Mouse (Mus musculus) kidney, embryonic 15.5 days (tissue): ENCODE data around the gene 6030468B19Rik. TPM values are rescaled to one million over a fixed set of nuclear protein-coding genes. Genes with fewer than 3 reads are reported as not detected.
"Not testable (repeated sequence)": the region's sequence is repeated elsewhere in the genome, so short reads cannot be mapped to it uniquely, and the experiment has no call there.

Experiments
- ATAC-seq: fragments of 200-750 bp; cut with Nextera tagmentation; replicated peaks from 2 replicates; pipeline ENCODE4 v1.8.0; 2017; ENCODE audit warnings: moderate TSS enrichment; ENCODE audit not compliant: low FRiP score
- H3K27ac ChIP-seq: fragments of 300-500 bp; sonication (generic); 2 replicates; pipeline ENCODE4 v1.5.1; 2015; ENCODE audit warnings: mild to moderate bottlenecking, inconsistent platforms
- H3K27me3 ChIP-seq: fragments of 300-500 bp; sonication (generic); 2 replicates; pipeline ENCODE4 v1.6.1; 2015; ENCODE audit warnings: inconsistent platforms
- H3K36me3 ChIP-seq: fragments of 300-500 bp; sonication (generic); 2 replicates; pipeline ENCODE4 v1.6.1; 2015; ENCODE audit warnings: inconsistent platforms
- H3K4me1 ChIP-seq: fragments of 300-500 bp; sonication (generic); 2 replicates; pipeline ENCODE4 v1.6.1; 2015; ENCODE audit warnings: inconsistent platforms
- H3K4me2 ChIP-seq: fragments of 300-500 bp; sonication (generic); 2 replicates; pipeline ENCODE4 v1.6.1; 2015; ENCODE audit warnings: moderate library complexity, mild to moderate bottlenecking, inconsistent platforms
- H3K4me3 ChIP-seq: fragments of 300-500 bp; sonication (generic); replicated peaks from 2 replicates; pipeline ENCODE4 v1.5.1; 2015; ENCODE audit warnings: mild to moderate bottlenecking, inconsistent platforms
- H3K9ac ChIP-seq: fragments of 300-500 bp; sonication (generic); 2 replicates; pipeline ENCODE4 v1.6.1; 2015; ENCODE audit warnings: mild to moderate bottlenecking, inconsistent platforms
- H3K9me3 ChIP-seq: fragments of 300-500 bp; sonication (generic); replicated peaks from 2 replicates; pipeline ENCODE4 v1.6.1; 2016; ENCODE audit warnings: inconsistent platforms
- WGBS: fragments of 180-500 bp; shearing (Covaris S2); methylation state at CpG from one replicate; pipeline ENCODE4 v1.1.7; 2015; ENCODE audit warnings: mixed read lengths; 5-methylcytosine and 5-hydroxymethylcytosine counted together
- polyA plus RNA-seq: library from polyadenylated mRNA; unstranded; fragments of >200 nt; fragmentation: Nextera tagmentation; extraction: Ambion mirVana; gene quantifications from 2 replicates; pipeline ENCODE4 v1.2.1, GENCODE M21; 2015

Gene 6030468B19Rik
- polyA plus RNA-seq, 1 experiment from 2014 or later: 1.7 TPM

- not testable (repeated sequence) for H3K27me3 ChIP-seq
Measured at GRCm38 (mm10) chr11:117833509-117833908, 36.0 kb downstream of the 6030468B19Rik start.

DNA sequence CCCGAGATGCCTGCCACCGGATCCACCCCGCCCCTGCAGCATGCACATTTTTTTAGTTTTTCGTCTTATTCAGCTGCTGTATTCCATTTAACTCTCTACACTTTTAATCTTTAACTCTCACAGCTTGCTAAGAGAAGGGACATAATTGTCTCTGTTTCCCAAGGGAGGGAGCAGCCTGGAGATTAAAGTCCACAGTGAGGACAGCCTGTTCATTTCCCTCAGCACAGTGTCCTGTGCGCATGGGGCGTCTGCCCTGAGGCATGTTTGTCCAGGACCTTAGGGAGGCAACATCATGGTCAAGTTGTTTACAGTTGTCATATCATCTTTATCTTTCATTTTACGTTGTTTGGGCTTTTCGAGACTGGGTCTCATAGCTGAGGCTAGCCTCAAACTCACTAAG is 36.6 kb downstream of the 6030468B19Rik start:
- peaks cover 38% of the 10 kb centered on the region for H3K4me1 ChIP-seq
- H3K9ac ChIP-seq: no peak overlapping the region
- H3K9me3 ChIP-seq: no peaks in the 10 kb centered on the region
- 89% methylated on average over 8 of the region's 8 CpGs for WGBS
- H3K4me2 ChIP-seq: no peak overlapping the region
- no peak overlapping the region for H3K4me3 ChIP-seq
- H3K36me3 ChIP-seq: no peaks in the 10 kb centered on the region
- no peaks in the 10 kb centered on the region for H3K27me3 ChIP-seq
- ATAC-seq: no peak
- 0 out of 2 replicates have a peak overlapping the region, but pooled peaks have one; percentile 24 for H3K27ac ChIP-seq

More at GRCm38 (mm10) chr11:117833509-117833908, 36.0 kb downstream of the 6030468B19Rik start:
- WGBS: 86% methylated on average over 5 of the region's 6 CpGs
- not testable (repeated sequence) for H3K4me2 ChIP-seq, H3K9me3 ChIP-seq, H3K36me3 ChIP-seq, H3K4me3 ChIP-seq, H3K9ac ChIP-seq, ATAC-seq
- Histone ChIP-seq H3K27ac (0 out of 2 replicates have a peak overlapping the region, but pooled peaks have one; percentile 48), H3K4me1 (peaks cover 41% of the 10 kb centered on the region)

DNA sequence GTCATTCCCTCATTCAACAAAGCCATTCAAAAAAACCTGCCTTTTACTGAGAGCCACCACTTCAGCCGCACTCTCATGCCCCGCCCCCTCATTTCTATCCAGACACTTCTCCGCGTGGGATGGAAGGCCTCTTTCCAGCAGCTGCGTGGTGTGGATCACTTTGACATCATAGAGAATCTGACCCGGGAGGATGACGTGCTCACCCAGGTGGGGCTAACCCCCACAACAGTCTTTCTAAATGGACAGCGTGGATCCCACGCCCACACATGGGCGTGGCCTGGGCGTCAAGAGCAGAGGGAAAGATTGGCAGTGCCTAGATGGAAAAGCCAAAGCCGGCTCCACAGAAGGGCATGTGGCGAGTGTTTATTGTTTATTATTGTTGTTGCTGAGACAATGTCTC is 38.8 kb downstream of the 6030468B19Rik start:
- H3K36me3 ChIP-seq: no peaks in the 10 kb centered on the region
- WGBS: 26% methylated on average over 13 of the region's 13 CpGs
- no peaks in the 10 kb centered on the region for H3K27me3 ChIP-seq
- no peaks in the 10 kb centered on the region for H3K9me3 ChIP-seq
- H3K9ac ChIP-seq: 0 out of 2 replicates have a peak overlapping the region, but pooled peaks have one; percentile 21
- H3K4me3 ChIP-seq: peak overlapping the region; percentile 19
- peak overlapping the region; percentile 54 for H3K4me2 ChIP-seq
- peaks cover 19% of the 10 kb centered on the region for H3K4me1 ChIP-seq
- ATAC-seq: 0 out of 2 replicates have a peak, but pooled peaks have one; percentile 27
- no peak overlapping the region for H3K27ac ChIP-seq

DNA sequence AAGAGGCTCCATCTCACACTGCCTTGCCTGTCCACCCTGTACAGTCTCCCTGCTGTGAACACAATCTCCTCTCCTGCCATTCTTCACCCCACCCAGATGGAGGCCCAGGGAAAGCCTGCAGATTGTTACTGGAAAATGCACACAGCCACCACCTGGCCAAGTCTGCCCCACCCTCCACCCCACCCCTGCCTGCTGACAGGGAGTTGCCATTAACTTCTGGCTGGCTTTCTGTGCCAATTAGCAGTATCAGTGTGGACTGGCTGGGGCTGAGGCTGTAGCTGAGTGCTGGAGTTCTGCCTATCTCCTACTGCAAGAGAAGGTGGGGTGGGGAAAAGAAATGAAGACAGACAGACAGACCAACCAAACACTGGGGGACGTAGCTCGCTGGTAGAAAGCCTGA is 41.1 kb downstream of the 6030468B19Rik start:
- H3K4me3 ChIP-seq: no peak overlapping the region
- peaks cover 9% of the 10 kb centered on the region for H3K4me1 ChIP-seq
- WGBS: 55% methylated on average over 2 of the region's 2 CpGs
- no peaks in the 10 kb centered on the region for H3K9me3 ChIP-seq
- no peaks in the 10 kb centered on the region for H3K36me3 ChIP-seq
- no peaks in the 10 kb centered on the region for H3K27me3 ChIP-seq
- no peak overlapping the region for H3K4me2 ChIP-seq
- no peak overlapping the region for H3K9ac ChIP-seq
- ATAC-seq: peak; percentile 63
- H3K27ac ChIP-seq: 0 out of 2 replicates have a peak overlapping the region, but pooled peaks have one; percentile 9

GRCm38 (mm10) chr11:117839021-117839420 is 41.6 kb downstream of the 6030468B19Rik start:
- Histone ChIP-seq H3K4me1 (peaks cover 9% of the 10 kb centered on the region), H3K9me3 (no peaks in the 10 kb centered on the region), H3K9ac (no peak overlapping the region), H3K27ac (no peak overlapping the region), H3K36me3 (no peaks in the 10 kb centered on the region), H3K27me3 (no peaks in the 10 kb centered on the region), H3K4me3 (no peak overlapping the region), H3K4me2 (no peak overlapping the region)
- no peak for ATAC-seq
- 91% methylated on average over 1 of the region's 1 CpGs for WGBS

- Histone ChIP-seq H3K27me3 (no peaks in the 10 kb centered on the region), H3K9me3 (no peaks in the 10 kb centered on the region), H3K4me2 (no peak overlapping the region), H3K4me3 (no peak overlapping the region), H3K9ac (no peak overlapping the region), H3K36me3 (no peaks in the 10 kb centered on the region), H3K4me1 (peaks cover 17% of the 10 kb centered on the region), H3K27ac (no peak overlapping the region)
- 35% methylated on average over 1 of the region's 1 CpGs for WGBS
- no peak for ATAC-seq
Measured at GRCm38 (mm10) chr11:117840910-117841309, 43.5 kb downstream of the 6030468B19Rik start.

GRCm38 (mm10) chr11:117843434-117843833 is 46.0 kb downstream of the 6030468B19Rik start:
- ATAC-seq: no peak
- Histone ChIP-seq H3K27me3 (no peaks in the 10 kb centered on the region), H3K36me3 (no peaks in the 10 kb centered on the region), H3K4me3 (no peak overlapping the region), H3K4me1 (peaks cover 35% of the 10 kb centered on the region), H3K27ac (no peak overlapping the region), H3K4me2 (no peak overlapping the region), H3K9me3 (no peaks in the 10 kb centered on the region), H3K9ac (no peak overlapping the region)
- WGBS: 85% methylated on average over 2 of the region's 2 CpGs

DNA sequence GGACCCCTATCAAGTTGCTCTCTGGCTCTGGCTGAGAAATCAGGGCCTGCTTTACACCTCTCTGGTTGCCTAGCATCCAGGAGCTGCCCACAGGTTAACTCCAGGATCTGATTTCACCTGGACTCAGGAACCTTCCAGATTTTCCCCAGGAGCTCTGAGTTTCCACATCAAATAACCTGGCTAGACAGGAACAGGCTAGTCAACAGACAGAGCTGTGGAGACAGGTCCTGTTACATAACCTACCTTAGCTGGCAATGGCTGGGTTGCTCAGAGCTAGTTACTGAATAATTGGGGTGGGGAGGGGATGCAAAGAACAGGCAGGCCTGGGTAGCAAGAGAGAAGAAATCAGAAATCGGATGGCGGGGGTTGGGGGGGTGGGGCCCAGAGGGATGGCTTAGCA is 47.5 kb downstream of the 6030468B19Rik start:
- H3K4me3 ChIP-seq: no peak overlapping the region
- no peak overlapping the region for H3K4me2 ChIP-seq
- H3K27me3 ChIP-seq: no peaks in the 10 kb centered on the region
- H3K27ac ChIP-seq: peak overlapping the region; percentile 81
- H3K36me3 ChIP-seq: no peaks in the 10 kb centered on the region
- H3K4me1 ChIP-seq: peaks cover 37% of the 10 kb centered on the region
- H3K9me3 ChIP-seq: no peaks in the 10 kb centered on the region
- 64% methylated on average over 2 of the region's 2 CpGs for WGBS
- no peak for ATAC-seq
- H3K9ac ChIP-seq: no peak overlapping the region

DNA sequence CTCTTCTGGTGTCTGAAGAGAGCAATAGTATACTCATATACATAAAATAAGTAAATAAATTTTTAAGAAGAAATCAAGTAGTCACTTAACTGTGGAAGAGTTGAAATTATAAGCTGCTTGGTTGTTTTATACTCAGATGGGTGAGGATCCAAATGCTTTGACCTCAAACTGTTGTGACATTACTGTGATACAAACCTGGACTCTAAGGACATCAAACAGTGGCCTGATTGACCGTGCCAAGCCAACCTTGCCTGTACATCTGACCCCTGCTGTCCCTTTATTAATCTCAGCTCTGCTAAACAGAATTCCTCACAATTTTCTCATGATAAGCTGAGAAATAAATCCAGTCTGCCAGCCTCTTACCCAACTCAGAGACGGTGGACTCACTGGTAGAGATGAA is 48.2 kb downstream of the 6030468B19Rik start:
- Histone ChIP-seq H3K4me2 (no peak overlapping the region), H3K27me3 (no peaks in the 10 kb centered on the region), H3K27ac (no peak overlapping the region), H3K4me3 (no peak overlapping the region), H3K9ac (no peak overlapping the region), H3K4me1 (peaks cover 43% of the 10 kb centered on the region), H3K36me3 (no peaks in the 10 kb centered on the region), H3K9me3 (no peaks in the 10 kb centered on the region)
- 83% methylated on average over 2 of the region's 2 CpGs for WGBS
- ATAC-seq: no peak

DNA sequence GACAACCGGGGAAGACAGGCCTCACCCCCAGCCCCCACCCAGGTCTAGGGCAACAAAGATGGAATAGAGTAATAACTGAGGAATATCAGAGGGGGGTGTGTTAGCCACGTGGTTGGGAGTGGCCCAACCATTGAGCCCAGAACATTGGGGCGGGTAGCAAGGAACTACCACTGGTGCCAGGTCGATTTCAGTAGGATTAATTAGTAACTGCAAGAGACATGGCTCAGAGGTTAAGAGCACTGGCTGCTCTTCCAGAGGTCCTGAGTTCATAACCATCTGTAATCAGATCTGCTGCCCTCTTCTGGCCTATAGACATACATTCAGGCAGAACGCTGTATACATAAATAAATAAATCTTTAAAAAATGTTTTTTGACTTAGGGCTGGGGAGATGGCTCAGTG is 49.2 kb downstream of the 6030468B19Rik start:
- no peak overlapping the region for H3K9ac ChIP-seq
- H3K27me3 ChIP-seq: no peaks in the 10 kb centered on the region
- 43% methylated on average over 5 of the region's 5 CpGs for WGBS
- no peak overlapping the region for H3K4me3 ChIP-seq
- no peak overlapping the region for H3K4me2 ChIP-seq
- no peak for ATAC-seq
- peaks cover 7% of the 10 kb centered on the region; the same call in 1 of the 2 replicates for H3K36me3 ChIP-seq
- peaks cover 48% of the 10 kb centered on the region for H3K4me1 ChIP-seq
- H3K27ac ChIP-seq: 0 out of 2 replicates have a peak overlapping the region, but pooled peaks have one; percentile 99
- H3K9me3 ChIP-seq: no peaks in the 10 kb centered on the region

GRCm38 (mm10) chr11:117847593-117848215 is 50.2 kb downstream of the 6030468B19Rik start:
- WGBS: 63% methylated on average over 7 of the region's 7 CpGs
- Histone ChIP-seq H3K36me3 (peaks cover 17% of the 10 kb centered on the region), H3K9me3 (no peaks in the 10 kb centered on the region), H3K4me1 (peaks cover 48% of the 10 kb centered on the region), H3K27me3 (no peaks in the 10 kb centered on the region), H3K27ac (peak overlapping the region; percentile 99), H3K4me2 (peak overlapping the region; percentile 87), H3K4me3 (peak overlapping the region; percentile 77), H3K9ac (peak overlapping the region; percentile 80)
- no peak for ATAC-seq

DNA sequence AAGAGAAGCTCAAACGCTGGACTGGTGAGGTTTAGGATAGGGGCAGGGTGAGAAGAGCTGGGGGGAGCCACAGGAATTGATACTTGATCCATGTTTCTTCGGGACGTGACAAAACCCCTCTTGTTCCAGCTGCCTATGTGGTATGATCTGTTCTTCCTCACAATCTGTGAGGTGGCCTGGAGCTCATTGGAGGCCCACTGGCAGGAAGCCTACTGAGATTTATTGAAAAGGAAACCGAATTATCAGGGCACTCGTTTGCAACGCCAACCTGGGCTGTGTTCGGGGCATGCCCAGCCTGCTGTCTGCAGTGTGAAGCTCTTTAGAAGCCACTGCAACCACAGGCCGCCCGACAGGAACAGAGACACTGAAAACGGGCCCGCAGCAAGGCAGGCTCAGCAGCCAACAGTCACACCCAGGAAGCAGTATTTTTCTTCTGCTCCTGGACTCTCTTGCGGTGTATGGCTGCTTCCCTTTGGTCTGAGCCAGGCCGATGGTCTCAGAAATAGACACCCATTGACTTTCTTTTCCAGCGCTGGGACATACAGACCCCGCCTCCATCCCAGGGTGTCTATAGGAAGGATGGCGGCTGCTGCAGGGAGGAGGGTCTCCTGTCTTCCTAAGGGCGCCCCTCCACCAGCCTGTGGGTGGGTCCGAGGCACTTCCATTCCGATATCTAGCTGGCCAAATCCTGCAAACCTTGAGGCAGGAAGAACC is 51.0 kb downstream of the 6030468B19Rik start:
- peak overlapping the region; percentile 99 for H3K27ac ChIP-seq
- no peaks in the 10 kb centered on the region for H3K9me3 ChIP-seq
- H3K4me1 ChIP-seq: peaks cover 48% of the 10 kb centered on the region
- peak overlapping the region; percentile 87 for H3K4me2 ChIP-seq
- ATAC-seq: peak; percentile 84
- peak overlapping the region; percentile 80 for H3K9ac ChIP-seq
- H3K4me3 ChIP-seq: peak overlapping the region; percentile 77
- H3K27me3 ChIP-seq: no peaks in the 10 kb centered on the region
- 4% methylated on average over 19 of the region's 19 CpGs for WGBS
- H3K36me3 ChIP-seq: peaks cover 24% of the 10 kb centered on the region
